Mouse (Mus musculus) heart, adult 2 months (tissue): ENCODE results near the gene Ip6k2.

ENCODE experiments used
- CTCF ChIP-seq: fragments of 200-600 bp; IDR thresholded peaks from 2 replicates; pipeline ENCODE4 v1.8.1; 2022; ENCODE audit warnings: antibody characterized with exemption, mild to moderate bottlenecking, moderate library complexity
- EP300 ChIP-seq: fragments of 200-500 bp; IDR thresholded peaks from 2 replicates; pipeline ENCODE4 v1.6.1; 2011; ENCODE audit warnings: low read depth, low read length, control low read depth; ENCODE audit not compliant: insufficient read depth
- POLR2A ChIP-seq: fragments of 200-500 bp; IDR thresholded peaks from 2 replicates; pipeline ENCODE4 v1.6.1; 2011; ENCODE audit warnings: mild to moderate bottlenecking, low read depth, low read length, control low read depth; ENCODE audit not compliant: insufficient read depth

- TF ChIP-seq EP300 (no peak), POLR2A (no peak), CTCF (no peak)
These were observed 24.5 kb upstream of the Ip6k2 start for GRCm38 (mm10) chr9:108759121-108759520.
